Mouse (Mus musculus) testis, adult 2 months (tissue): ENCODE results near the gene Gm17490.

ENCODE experiments used
- CTCF ChIP-seq: fragments of 200-500 bp; IDR thresholded peaks from 2 replicates; pipeline ENCODE4 v1.5.1; 2012; ENCODE audit warnings: low read depth, mild to moderate bottlenecking, inconsistent platforms, low read length, moderate library complexity; ENCODE audit not compliant: control insufficient read depth, insufficient read depth, insufficient replicate concordance
- POLR2A ChIP-seq: fragments of 200-500 bp; IDR thresholded peaks from 2 replicates; pipeline ENCODE4 v1.6.1; 2012; ENCODE audit warnings: low read depth, mild to moderate bottlenecking, inconsistent platforms, low read length, moderate library complexity; ENCODE audit not compliant: control insufficient read depth

DNA sequence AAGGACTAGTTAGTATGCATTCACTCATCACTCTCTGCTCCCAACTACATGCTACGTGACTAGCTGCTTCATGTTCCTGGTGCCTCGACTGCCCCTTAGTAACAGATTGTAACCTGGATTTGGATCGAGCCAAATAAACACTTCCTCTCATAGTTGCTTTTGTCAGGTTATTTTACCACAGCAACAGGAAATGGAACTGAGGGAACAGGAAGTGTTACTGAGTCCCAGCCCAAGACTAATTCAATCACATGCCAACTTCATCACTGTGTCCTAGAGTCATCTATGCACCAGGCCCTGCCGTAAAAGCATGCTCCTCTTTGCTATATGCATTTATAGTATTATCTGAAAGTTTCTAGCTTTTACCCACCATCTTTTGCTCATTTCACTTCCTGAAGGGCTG lies 38.1 kb downstream of the Gm17490 start:
- TF ChIP-seq CTCF, result no peak
- no peak for TF ChIP-seq POLR2A
